Mouse (Mus musculus): ENCODE results near the gene Coro1a. TPM values are rescaled to one million over a fixed set of nuclear protein-coding genes. Genes with fewer than 3 reads are reported as not detected.
"Not testable (repeated sequence)": the region's sequence is repeated elsewhere in the genome, so short reads cannot be mapped to it uniquely, and the experiment has no call there.

The Coro1a gene
- polyA plus RNA-seq, 1 experiment from 2014 or later: 55.5 TPM

GRCm38 (mm10) chr7:126694441-126695051, 13.0 kb downstream of the Coro1a start:
- Histone ChIP-seq H3K9me3 (replicated peaks; ENCODE audit: control insufficient read depth, low read length) (no peaks in the 10 kb centered on the region), H3K4me2 (ENCODE audit: low read depth, low read length) (peak overlapping the region; percentile 55), H3K4me3 (replicated peaks; ENCODE audit: low read length) (peak overlapping the region; percentile 70), H3K9ac (ENCODE audit: low read length) (peak overlapping the region; percentile 63; the same call in 1 of the 2 replicates), H3K36me3 (ENCODE audit: control insufficient read depth, insufficient read depth, low read length) (peaks cover 12% of the 10 kb centered on the region; the same call in 1 of the 2 replicates), H3K27ac (ENCODE audit: low read length) (no peak overlapping the region; the same call in 1 of the 2 replicates), H3K27me3 (ENCODE audit: control insufficient read depth, insufficient read depth, low read length) (no peaks in the 10 kb centered on the region), H3K4me1 (ENCODE audit: control insufficient read depth, insufficient read depth, low read length) (peaks cover 14% of the 10 kb centered on the region)
- WGBS: 44% methylated on average over 10 of the region's 10 CpGs
- ATAC-seq (ENCODE audit: insufficient read depth, low FRiP score): no peak

- no peak overlapping the region for H3K4me2 ChIP-seq (ENCODE audit: low read depth, low read length)
- H3K27ac ChIP-seq (ENCODE audit: low read length): no peak overlapping the region
- ATAC-seq (ENCODE audit: insufficient read depth, low FRiP score): no peak
- 78% methylated on average over 7 of the region's 7 CpGs for WGBS
- no peak overlapping the region for H3K4me3 ChIP-seq (replicated peaks; ENCODE audit: low read length)
- H3K9ac ChIP-seq (ENCODE audit: low read length): no peak overlapping the region
- H3K36me3 ChIP-seq (ENCODE audit: control insufficient read depth, insufficient read depth, low read length): peaks cover 12% of the 10 kb centered on the region; the same call in 1 of the 2 replicates
- H3K27me3 ChIP-seq (ENCODE audit: control insufficient read depth, insufficient read depth, low read length): no peaks in the 10 kb centered on the region
- H3K4me1 ChIP-seq (ENCODE audit: control insufficient read depth, insufficient read depth, low read length): peaks cover 14% of the 10 kb centered on the region
- H3K9me3 ChIP-seq (replicated peaks; ENCODE audit: control insufficient read depth, low read length): no peaks in the 10 kb centered on the region
Measured at GRCm38 (mm10) chr7:126693781-126694180, 13.8 kb downstream of the Coro1a start.

DNA sequence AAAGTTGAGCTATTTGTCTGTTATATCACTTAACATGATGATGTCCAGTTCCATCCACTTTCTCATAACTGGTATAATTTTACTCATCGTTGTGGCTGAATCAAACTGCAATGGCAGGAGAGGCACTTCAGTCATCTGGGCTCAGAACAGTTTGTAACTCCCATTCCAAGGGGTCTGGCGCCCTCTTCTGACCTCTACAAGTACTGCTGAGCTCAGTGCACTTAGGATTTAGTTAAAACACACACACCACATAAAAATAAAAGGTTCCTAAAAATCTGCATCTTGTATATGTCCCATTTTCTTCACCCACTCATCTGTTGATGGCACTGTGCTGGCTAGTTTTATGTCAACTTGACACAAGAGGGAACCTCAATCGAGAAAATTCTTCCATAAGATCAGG, 14.3 kb downstream of the Coro1a start:
- no peak for ATAC-seq (ENCODE audit: insufficient read depth, low FRiP score)
- Histone ChIP-seq H3K27ac (ENCODE audit: low read length) (no peak overlapping the region), H3K4me3 (replicated peaks; ENCODE audit: low read length) (no peak overlapping the region), H3K9ac (ENCODE audit: low read length) (no peak overlapping the region), H3K9me3 (replicated peaks; ENCODE audit: control insufficient read depth, low read length) (no peaks in the 10 kb centered on the region), H3K27me3 (ENCODE audit: control insufficient read depth, insufficient read depth, low read length) (no peaks in the 10 kb centered on the region), H3K4me1 (ENCODE audit: control insufficient read depth, insufficient read depth, low read length) (peaks cover 14% of the 10 kb centered on the region), H3K36me3 (ENCODE audit: control insufficient read depth, insufficient read depth, low read length) (peaks cover 12% of the 10 kb centered on the region; the same call in 1 of the 2 replicates), H3K4me2 (ENCODE audit: low read depth, low read length) (no peak overlapping the region)
- WGBS: 30% methylated on average over 3 of the region's 3 CpGs

DNA sequence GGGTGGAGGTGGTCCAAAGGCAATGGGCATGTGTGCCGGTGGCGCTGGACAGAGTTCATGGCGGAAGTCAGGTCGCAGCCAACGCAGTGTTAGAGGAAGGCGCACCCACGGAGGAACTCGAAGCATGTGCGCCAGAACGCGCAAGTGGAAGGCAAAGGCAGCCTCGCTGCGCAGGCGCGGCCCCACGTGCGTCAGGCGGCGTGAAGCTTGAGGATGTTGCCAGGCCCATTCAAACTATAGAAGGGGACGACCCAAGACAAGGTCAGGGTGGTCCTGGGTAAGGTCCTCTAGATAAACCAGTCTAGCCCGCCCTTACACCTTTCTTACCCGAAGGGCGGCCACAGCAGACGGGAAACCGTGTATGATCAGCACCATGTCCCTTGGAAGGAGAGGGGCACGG, 15.2 kb downstream of the Coro1a start:
- ATAC-seq (ENCODE audit: insufficient read depth, low FRiP score): no peak
- H3K4me2 ChIP-seq (ENCODE audit: low read depth, low read length): no peak overlapping the region
- H3K4me1 ChIP-seq (ENCODE audit: control insufficient read depth, insufficient read depth, low read length): peaks cover 14% of the 10 kb centered on the region
- 94% methylated on average over 26 of the region's 26 CpGs for WGBS
- H3K4me3 ChIP-seq (replicated peaks; ENCODE audit: low read length): no peak overlapping the region
- H3K27ac ChIP-seq (ENCODE audit: low read length): no peak overlapping the region
- no peak overlapping the region for H3K9ac ChIP-seq (ENCODE audit: low read length)
- peaks cover 12% of the 10 kb centered on the region; the same call in 1 of the 2 replicates for H3K36me3 ChIP-seq (ENCODE audit: control insufficient read depth, insufficient read depth, low read length)
- no peaks in the 10 kb centered on the region for H3K27me3 ChIP-seq (ENCODE audit: control insufficient read depth, insufficient read depth, low read length)
- no peaks in the 10 kb centered on the region for H3K9me3 ChIP-seq (replicated peaks; ENCODE audit: control insufficient read depth, low read length)

DNA sequence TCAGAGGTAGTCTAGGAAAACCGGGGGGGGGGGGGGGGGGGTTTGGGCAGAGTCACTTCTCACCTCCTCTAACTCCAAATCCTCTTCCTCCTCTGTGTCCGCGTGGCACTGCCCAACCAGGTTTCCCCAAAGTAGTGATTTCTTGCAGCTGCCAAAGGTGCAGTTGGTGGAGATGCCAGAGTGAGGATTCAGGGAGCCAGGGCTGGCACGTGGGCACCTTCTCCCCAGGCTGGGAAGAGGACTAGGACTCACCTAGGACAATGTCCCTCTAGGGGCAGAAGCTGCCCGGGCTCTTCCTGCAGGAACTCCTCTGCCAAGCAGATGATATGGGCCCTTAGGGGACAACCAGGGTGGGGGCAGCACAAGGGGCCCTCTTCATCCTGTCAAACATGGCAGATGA, 15.9 kb downstream of the Coro1a start:
- H3K9me3 ChIP-seq (replicated peaks; ENCODE audit: control insufficient read depth, low read length): no peaks in the 10 kb centered on the region
- H3K27ac ChIP-seq (ENCODE audit: low read length): no peak overlapping the region
- H3K9ac ChIP-seq (ENCODE audit: low read length): no peak overlapping the region
- H3K4me3 ChIP-seq (replicated peaks; ENCODE audit: low read length): no peak overlapping the region
- peaks cover 12% of the 10 kb centered on the region; the same call in 1 of the 2 replicates for H3K36me3 ChIP-seq (ENCODE audit: control insufficient read depth, insufficient read depth, low read length)
- ATAC-seq (ENCODE audit: insufficient read depth, low FRiP score): no peak
- no peak overlapping the region for H3K4me2 ChIP-seq (ENCODE audit: low read depth, low read length)
- H3K4me1 ChIP-seq (ENCODE audit: control insufficient read depth, insufficient read depth, low read length): peaks cover 10% of the 10 kb centered on the region
- H3K27me3 ChIP-seq (ENCODE audit: control insufficient read depth, insufficient read depth, low read length): no peaks in the 10 kb centered on the region
- WGBS: 76% methylated on average over 5 of the region's 5 CpGs

DNA sequence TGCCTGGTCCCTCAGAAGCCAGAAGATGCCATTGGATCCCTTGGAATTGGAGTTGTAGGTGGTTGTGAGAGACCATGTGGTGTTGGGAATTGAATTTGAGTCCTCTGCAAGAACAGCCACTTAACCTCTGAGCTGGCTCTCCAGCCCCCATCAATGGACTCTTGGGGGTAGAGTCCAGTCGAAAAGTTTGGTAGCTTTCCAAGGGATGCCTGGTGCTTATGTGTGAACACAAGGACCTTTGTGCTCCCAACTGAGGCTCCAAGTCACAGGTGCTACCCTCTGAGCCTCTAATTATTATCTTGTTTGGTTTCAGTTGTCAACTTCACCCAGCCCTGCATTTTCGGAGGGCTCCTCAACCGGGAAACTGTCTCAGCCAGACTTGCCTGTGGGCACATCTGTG, 16.9 kb downstream of the Coro1a start:
- Histone ChIP-seq H3K27me3 (ENCODE audit: control insufficient read depth, insufficient read depth, low read length) (no peaks in the 10 kb centered on the region), H3K27ac (ENCODE audit: low read length) (no peak overlapping the region), H3K9ac (ENCODE audit: low read length) (no peak overlapping the region), H3K4me3 (replicated peaks; ENCODE audit: low read length) (no peak overlapping the region), H3K36me3 (ENCODE audit: control insufficient read depth, insufficient read depth, low read length) (peaks cover 12% of the 10 kb centered on the region; the same call in 1 of the 2 replicates), H3K4me2 (ENCODE audit: low read depth, low read length) (no peak overlapping the region), H3K4me1 (ENCODE audit: control insufficient read depth, insufficient read depth, low read length) (peaks cover 6% of the 10 kb centered on the region; the same call in 1 of the 2 replicates), H3K9me3 (replicated peaks; ENCODE audit: control insufficient read depth, low read length) (no peaks in the 10 kb centered on the region)
- no peak for ATAC-seq (ENCODE audit: insufficient read depth, low FRiP score)
- WGBS: 84% methylated on average over 3 of the region's 3 CpGs

DNA sequence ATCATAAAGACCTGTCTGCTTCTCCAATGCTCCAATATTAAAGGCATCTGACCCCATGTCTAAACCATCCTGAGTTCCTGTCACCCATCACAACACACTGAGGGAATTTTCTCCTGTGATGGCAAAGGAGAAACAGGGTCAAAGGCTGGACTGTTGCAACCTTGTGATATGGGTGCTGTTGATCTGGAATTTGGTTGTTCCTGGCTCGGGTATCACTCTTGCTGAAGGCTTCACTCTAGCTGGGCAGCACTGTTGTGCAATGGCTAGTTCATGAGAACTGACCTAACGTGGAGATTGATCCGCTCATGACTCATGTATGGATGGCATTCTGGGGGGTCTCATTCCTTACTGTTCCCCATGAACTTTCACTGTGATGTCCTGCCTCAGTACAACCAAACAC, 18.6 kb downstream of the Coro1a start:
- Histone ChIP-seq H3K9ac (ENCODE audit: low read length) (no peak overlapping the region), H3K9me3 (replicated peaks; ENCODE audit: control insufficient read depth, low read length) (no peaks in the 10 kb centered on the region), H3K4me3 (replicated peaks; ENCODE audit: low read length) (no peak overlapping the region), H3K36me3 (ENCODE audit: control insufficient read depth, insufficient read depth, low read length) (peaks cover 12% of the 10 kb centered on the region; the same call in 1 of the 2 replicates), H3K4me2 (ENCODE audit: low read depth, low read length) (no peak overlapping the region), H3K4me1 (ENCODE audit: control insufficient read depth, insufficient read depth, low read length) (no peaks in the 10 kb centered on the region), H3K27me3 (ENCODE audit: control insufficient read depth, insufficient read depth, low read length) (no peaks in the 10 kb centered on the region), H3K27ac (ENCODE audit: low read length) (no peak overlapping the region)
- WGBS: 71% methylated on average over 3 of the region's 3 CpGs
- no peak for ATAC-seq (ENCODE audit: insufficient read depth, low FRiP score)

- not testable (repeated sequence) for H3K27ac ChIP-seq (ENCODE audit: low read length); H3K27me3 ChIP-seq (ENCODE audit: control insufficient read depth, insufficient read depth, low read length); H3K9ac ChIP-seq (ENCODE audit: low read length); ATAC-seq (ENCODE audit: insufficient read depth, low FRiP score); H3K4me2 ChIP-seq (ENCODE audit: low read depth, low read length); H3K9me3 ChIP-seq (replicated peaks; ENCODE audit: control insufficient read depth, low read length); H3K4me1 ChIP-seq (ENCODE audit: control insufficient read depth, insufficient read depth, low read length); H3K4me3 ChIP-seq (replicated peaks; ENCODE audit: low read length)
- WGBS: 76% methylated on average over 4 of the region's 4 CpGs
- H3K36me3 ChIP-seq (ENCODE audit: control insufficient read depth, insufficient read depth, low read length): peaks cover 12% of the 10 kb centered on the region; the same call in 1 of the 2 replicates
Measured at GRCm38 (mm10) chr7:126688156-126688555, 19.4 kb downstream of the Coro1a start.

DNA sequence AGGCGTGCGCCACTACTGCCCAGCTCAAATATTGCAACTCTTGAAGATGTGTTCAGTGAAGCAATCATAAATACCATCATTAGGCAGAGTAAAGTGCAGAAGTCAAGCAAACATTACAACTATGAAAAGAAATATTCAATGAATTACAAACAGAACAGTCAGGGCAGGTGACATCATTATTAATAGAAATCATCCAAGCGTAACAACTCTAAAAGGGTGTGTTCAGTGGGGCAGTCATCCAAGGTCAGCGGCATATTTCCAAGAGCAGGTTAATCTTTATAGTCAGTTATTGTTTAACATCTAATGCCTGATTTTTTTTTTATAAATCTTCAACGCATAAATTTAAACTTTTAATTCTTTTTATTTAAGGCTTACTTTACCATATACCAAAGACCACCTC, 26.4 kb downstream of the Coro1a start:
- no peaks in the 10 kb centered on the region for H3K27me3 ChIP-seq (ENCODE audit: control insufficient read depth, insufficient read depth, low read length)
- H3K4me2 ChIP-seq (ENCODE audit: low read depth, low read length): no peak overlapping the region
- H3K4me1 ChIP-seq (ENCODE audit: control insufficient read depth, insufficient read depth, low read length): no peaks in the 10 kb centered on the region
- H3K9me3 ChIP-seq (replicated peaks; ENCODE audit: control insufficient read depth, low read length): no peaks in the 10 kb centered on the region
- no peaks in the 10 kb centered on the region for H3K36me3 ChIP-seq (ENCODE audit: control insufficient read depth, insufficient read depth, low read length)
- no peak overlapping the region for H3K9ac ChIP-seq (ENCODE audit: low read length)
- H3K4me3 ChIP-seq (replicated peaks; ENCODE audit: low read length): no peak overlapping the region
- ATAC-seq (ENCODE audit: insufficient read depth, low FRiP score): no peak
- no peak overlapping the region for H3K27ac ChIP-seq (ENCODE audit: low read length)
- WGBS: 83% methylated on average over 5 of the region's 5 CpGs

Measured in stomach, embryonic 16.5 days (tissue).